Mouse (Mus musculus) ES-E14 (cell line): Measurements from ENCODE around the gene Azin2. TPM values are rescaled to one million over a fixed set of nuclear protein-coding genes. Genes with fewer than 3 reads are reported as not detected.

Source experiments
- DNase-seq: peaks from one replicate; pipeline ENCODE4 v3.0.0-alpha.2; 2013; ENCODE audit warnings: low read depth, low spot score
- H3K27ac ChIP-seq: 2 replicates; pipeline ENCODE4 v1.5.1; 2012; ENCODE audit warnings: low read depth, mild to moderate bottlenecking, low read length, moderate library complexity, mixed read lengths; ENCODE audit not compliant: poor library complexity, insufficient read depth, severe bottlenecking
- H3K36me3 ChIP-seq: 2 replicates; pipeline ENCODE4 v1.6.1; 2012; ENCODE audit warnings: mild to moderate bottlenecking, low read length, moderate library complexity, mixed read lengths; ENCODE audit not compliant: control insufficient read depth, poor library complexity, insufficient read depth, severe bottlenecking
- H3K4me1 ChIP-seq, 2 experiments: fragments of 150-350 bp in 1 of 2; sonication (generic) in 1 of 2; 2 replicates each; pipeline ENCODE4 v1.6.1; 2012; ENCODE audit warnings: low read length in 2 of 2, mild to moderate bottlenecking in 1 of 2, mixed read lengths in 1 of 2; ENCODE audit not compliant: control insufficient read depth in 2 of 2, insufficient read depth in 2 of 2, poor library complexity in 1 of 2
- H3K4me3 ChIP-seq, 2 experiments: fragments of 150-350 bp in 1 of 2; sonication (generic) in 1 of 2; 2 replicates each; pipeline ENCODE4 v1.5.1; 2012; ENCODE audit warnings: low read length in 2 of 2, low read depth in 1 of 2, mild to moderate bottlenecking in 1 of 2, mixed read lengths in 1 of 2; ENCODE audit not compliant: insufficient read depth in 1 of 2, poor library complexity in 1 of 2, severe bottlenecking in 1 of 2
- H3K9ac ChIP-seq: 2 replicates; pipeline ENCODE4 v1.6.1; 2012; ENCODE audit warnings: low read depth, mild to moderate bottlenecking, low read length, mixed read lengths; ENCODE audit not compliant: poor library complexity, insufficient read depth, severe bottlenecking
- H3K9me3 ChIP-seq: fragments of 150-350 bp; sonication (generic); 2 replicates; pipeline ENCODE4 v1.6.1; 2012; ENCODE audit warnings: low read depth, mild to moderate bottlenecking, low read length; ENCODE audit not compliant: control insufficient read depth, insufficient read depth
- CHD2 ChIP-seq: IDR thresholded peaks from 2 replicates; pipeline ENCODE4 v1.6.1; 2014; ENCODE audit warnings: mild to moderate bottlenecking, low read depth, low read length, inconsistent platforms
- HCFC1 ChIP-seq: IDR thresholded peaks from 2 replicates; pipeline ENCODE4 v1.6.1; 2012; ENCODE audit warnings: low read length, inconsistent platforms, borderline replicate concordance; ENCODE audit not compliant: insufficient read depth
- MAFK ChIP-seq: IDR thresholded peaks from 2 replicates; pipeline ENCODE4 v1.6.1; 2014; ENCODE audit warnings: mild to moderate bottlenecking, low read depth, low read length, inconsistent platforms; ENCODE audit not compliant: insufficient read depth
- ZC3H11A ChIP-seq: IDR thresholded peaks from 2 replicates; pipeline ENCODE4 v1.6.1; 2012; ENCODE audit warnings: low read depth, mild to moderate bottlenecking, inconsistent platforms, low read length, borderline replicate concordance
- ZNF384 ChIP-seq: IDR thresholded peaks from 2 replicates; pipeline ENCODE4 v1.6.1; 2012; ENCODE audit warnings: low read depth, low read length, inconsistent platforms
- in situ Hi-C, 2 experiments: fragments of 600-800 bp; cut with MboI; formaldehyde crosslinking; loops; one replicate each; pipeline ENCODE4 v1.15.1; 2025; ENCODE audit warnings: low sequenced_read_pairs in 2 of 2, inconsistent platforms in 1 of 2; ENCODE audit not compliant: unreplicated experiment in 2 of 2
- total RNA-seq: library from RNA; depleted of rRNA; stranded (reverse); fragments of 300-350 nt; gene quantifications from 2 replicates; pipeline ENCODE4 v1.2.3, GENCODE M21; 2012

The Azin2 gene
- total RNA-seq, 1 experiment: 16.0 TPM

GRCm38 (mm10) chr4:128895841-128896240, 66.4 kb downstream of the Azin2 start:
- H3K9me3 ChIP-seq: no peaks in the 10 kb centered on the region
- TF ChIP-seq ZNF384 (no peak), CHD2 (no peak), HCFC1 (no peak), ZC3H11A (no peak), MAFK (no peak)
- no peak overlapping the region for H3K27ac ChIP-seq
- H3K4me1 ChIP-seq: no peaks in the 10 kb centered on the region
- DNase-seq: no peak
- H3K36me3 ChIP-seq: no peaks in the 10 kb centered on the region
- H3K9ac ChIP-seq: no peak overlapping the region
- in situ Hi-C loops: no loop called here
- H3K4me3 ChIP-seq: no peak overlapping the region

GRCm38 (mm10) chr4:128894112-128894511, 68.1 kb downstream of the Azin2 start:
- Histone ChIP-seq H3K9ac (no peak overlapping the region), H3K27ac (no peak overlapping the region), H3K4me3 (no peak overlapping the region), H3K36me3 (no peaks in the 10 kb centered on the region), H3K9me3 (no peaks in the 10 kb centered on the region), H3K4me1 (no peaks in the 10 kb centered on the region)
- TF ChIP-seq MAFK (no peak), ZC3H11A (no peak), ZNF384 (no peak), HCFC1 (no peak), CHD2 (no peak)
- in situ Hi-C loops: no loop called here
- no peak for DNase-seq

DNA sequence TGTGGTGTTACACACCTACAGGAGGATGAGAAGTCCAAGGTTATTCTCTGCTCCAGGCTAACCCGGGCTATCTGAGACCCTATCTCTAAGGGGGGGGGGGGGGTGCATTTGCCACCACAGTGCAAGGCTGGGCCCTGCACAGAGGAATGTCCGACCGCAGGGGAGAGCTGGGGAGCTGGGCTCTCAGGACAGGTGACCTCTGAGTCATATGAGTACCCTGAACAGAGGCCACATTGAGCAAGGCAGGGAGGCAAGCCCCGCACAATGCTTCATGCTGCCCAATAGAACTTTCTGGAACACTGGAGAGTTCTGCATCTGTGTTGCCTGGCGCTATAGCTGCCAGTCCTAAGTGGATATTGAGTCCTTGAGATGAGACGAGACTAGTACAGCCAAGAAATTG, 70.1 kb downstream of the Azin2 start:
- Histone ChIP-seq H3K27ac (no peak overlapping the region), H3K4me3 (no peak overlapping the region), H3K9me3 (no peaks in the 10 kb centered on the region), H3K36me3 (no peaks in the 10 kb centered on the region), H3K4me1 (no peaks in the 10 kb centered on the region; a peak in 1 of 4 replicates), H3K9ac (no peak overlapping the region)
- no peak for TF ChIP-seq HCFC1
- TF ChIP-seq MAFK: no peak
- TF ChIP-seq ZNF384: no peak
- no peak for TF ChIP-seq CHD2
- no peak for TF ChIP-seq ZC3H11A
- in situ Hi-C loops: no loop called here
- no peak for DNase-seq

DNA sequence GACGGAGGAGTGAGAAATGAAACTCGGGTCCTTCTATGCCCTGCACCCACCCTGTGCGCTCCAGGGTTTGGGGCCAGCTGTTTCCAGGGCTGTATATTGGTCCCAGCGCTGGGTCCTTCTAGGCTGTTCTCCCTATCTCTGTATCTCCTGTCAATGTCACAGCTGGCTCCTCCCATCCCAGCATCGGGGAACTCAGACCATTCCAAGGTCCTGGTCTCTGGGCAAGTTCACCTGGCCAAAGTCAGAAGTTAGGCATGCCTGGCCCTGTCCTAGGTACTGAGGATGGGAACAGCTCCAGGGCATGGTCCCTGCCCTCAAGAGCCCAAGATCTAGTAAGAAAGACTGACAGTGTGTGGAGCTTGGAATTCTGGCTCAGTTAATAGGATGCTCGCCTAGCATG, 70.5 kb downstream of the Azin2 start:
- H3K9ac ChIP-seq: no peak overlapping the region
- TF ChIP-seq MAFK: no peak
- TF ChIP-seq ZC3H11A: no peak
- no peak for TF ChIP-seq ZNF384
- no peak for TF ChIP-seq HCFC1
- no peak for TF ChIP-seq CHD2
- H3K9me3 ChIP-seq: no peaks in the 10 kb centered on the region
- in situ Hi-C loops: no loop called here
- H3K36me3 ChIP-seq: no peaks in the 10 kb centered on the region
- H3K27ac ChIP-seq: no peak overlapping the region
- H3K4me1 ChIP-seq: no peaks in the 10 kb centered on the region; a peak in 1 of 4 replicates
- no peak for DNase-seq
- H3K4me3 ChIP-seq: no peak overlapping the region

GRCm38 (mm10) chr4:128891157-128891556, 71.1 kb downstream of the Azin2 start:
- Histone ChIP-seq H3K4me1 (no peaks in the 10 kb centered on the region; a peak in 1 of 4 replicates), H3K27ac (no peak overlapping the region), H3K4me3 (no peak overlapping the region), H3K9ac (no peak overlapping the region), H3K36me3 (no peaks in the 10 kb centered on the region), H3K9me3 (no peaks in the 10 kb centered on the region)
- TF ChIP-seq ZNF384 (no peak), HCFC1 (no peak), ZC3H11A (no peak)
- in situ Hi-C loops: no loop called here
- DNase-seq: no peak
